Mouse (Mus musculus): ENCODE data around the gene Adgra1.

GRCm38 (mm10) chr7:139842397-139842796 is 8.4 kb downstream of the Adgra1 start:
- no peak for TF ChIP-seq CTCF (conservative IDR thresholded peaks at IDR 0.05; ENCODE audit: low read length)
- TF ChIP-seq NANOG (IDR thresholded peaks at IDR 0.05; ENCODE audit: borderline replicate concordance, low read length): no peak

Measured in E14TG2a.4 (cell line).